Mouse (Mus musculus) olfactory bulb, adult 2 months (tissue): ENCODE data around the gene Scly.

ENCODE experiments used
- CTCF ChIP-seq: fragments of 200-500 bp; IDR thresholded peaks from 2 replicates; pipeline ENCODE4 v1.5.1; 2012; ENCODE audit warnings: low read depth, mild to moderate bottlenecking, low read length, moderate library complexity; ENCODE audit not compliant: insufficient read depth
- POLR2A ChIP-seq: fragments of 200-500 bp; IDR thresholded peaks from 2 replicates; pipeline ENCODE4 v1.6.1; 2012; ENCODE audit warnings: mild to moderate bottlenecking, low read depth, low read length, moderate library complexity; ENCODE audit not compliant: insufficient read depth

- TF ChIP-seq CTCF (no peak), POLR2A (no peak)
Measured at GRCm38 (mm10) chr1:91321760-91322438, 23.8 kb downstream of the Scly start, which contains the start of gene Espnl.
